Mouse (Mus musculus): ENCODE measurements at regions not wholly inside any gene's neighbourhood (a gene's known extent, or its start where the extent isn't known, plus 50 kb on each side); places are given as distances from the start of the nearest gene placed in this dataset.

DNA sequence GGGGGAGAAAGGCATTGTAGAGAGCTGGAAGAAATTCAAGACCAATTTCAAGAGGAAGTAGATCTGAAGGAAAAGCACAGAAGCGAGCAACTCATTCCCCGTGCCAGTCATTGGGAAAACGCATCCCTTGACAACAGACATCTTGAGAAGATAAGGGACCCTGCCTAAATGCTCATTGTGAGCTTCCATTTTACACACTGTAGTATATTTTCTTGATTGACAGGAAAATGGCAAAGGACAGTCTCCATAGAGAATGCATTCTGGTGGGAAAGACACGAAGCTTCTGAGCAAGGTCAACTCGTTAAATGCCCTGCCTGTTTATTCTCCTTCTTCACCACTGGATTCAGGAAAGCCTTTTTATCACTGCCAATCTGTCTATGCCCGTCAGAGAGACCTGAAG is 424.1 kb upstream of the Vwc2 start:
- Histone ChIP-seq H3K27me3 (no peaks in the 10 kb centered on the region), H3K9me3 (replicated peaks) (no peaks in the 10 kb centered on the region), H3K9ac (no peak overlapping the region), H3K36me3 (replicated peaks) (no peaks in the 10 kb centered on the region), H3K4me3 (replicated peaks) (no peak overlapping the region), H3K4me2 (no peak overlapping the region), H3K27ac (replicated peaks) (no peak overlapping the region), H3K4me1 (replicated peaks) (no peaks in the 10 kb centered on the region)
- ATAC-seq (ENCODE audit: insufficient read depth), result no peak
- 45% methylated on average over 6 of the region's 6 CpGs for WGBS (ENCODE audit: insufficient replicate concordance)

DNA sequence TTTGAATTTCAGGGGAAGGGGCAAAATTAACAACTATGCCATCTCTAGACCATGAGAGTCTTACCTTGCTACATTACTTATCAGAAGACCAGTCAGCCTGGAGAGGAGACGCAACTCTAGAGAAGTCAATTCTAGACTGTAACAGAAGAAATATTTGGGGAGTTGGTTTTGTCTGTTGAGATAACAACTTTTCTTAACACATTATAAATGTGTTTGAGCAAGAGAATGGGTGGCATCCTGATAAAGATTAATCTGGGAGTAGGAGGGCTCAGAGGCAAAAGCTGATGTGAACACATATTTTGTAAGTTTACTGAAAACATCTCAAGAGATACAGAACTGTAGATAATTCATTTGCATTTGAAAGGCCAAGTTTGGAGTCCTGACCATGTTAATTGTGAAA is 389.0 kb upstream of the Vwc2 start:
- WGBS (ENCODE audit: insufficient replicate concordance), result 67% methylated on average over 1 of the region's 1 CpGs
- Histone ChIP-seq H3K4me1 (replicated peaks) (no peaks in the 10 kb centered on the region), H3K4me3 (replicated peaks) (no peak overlapping the region), H3K27ac (replicated peaks) (no peak overlapping the region), H3K4me2 (no peak overlapping the region), H3K36me3 (replicated peaks) (no peaks in the 10 kb centered on the region), H3K27me3 (no peaks in the 10 kb centered on the region), H3K9me3 (replicated peaks) (no peaks in the 10 kb centered on the region), H3K9ac (no peak overlapping the region)
- no peak for ATAC-seq (ENCODE audit: insufficient read depth)

DNA sequence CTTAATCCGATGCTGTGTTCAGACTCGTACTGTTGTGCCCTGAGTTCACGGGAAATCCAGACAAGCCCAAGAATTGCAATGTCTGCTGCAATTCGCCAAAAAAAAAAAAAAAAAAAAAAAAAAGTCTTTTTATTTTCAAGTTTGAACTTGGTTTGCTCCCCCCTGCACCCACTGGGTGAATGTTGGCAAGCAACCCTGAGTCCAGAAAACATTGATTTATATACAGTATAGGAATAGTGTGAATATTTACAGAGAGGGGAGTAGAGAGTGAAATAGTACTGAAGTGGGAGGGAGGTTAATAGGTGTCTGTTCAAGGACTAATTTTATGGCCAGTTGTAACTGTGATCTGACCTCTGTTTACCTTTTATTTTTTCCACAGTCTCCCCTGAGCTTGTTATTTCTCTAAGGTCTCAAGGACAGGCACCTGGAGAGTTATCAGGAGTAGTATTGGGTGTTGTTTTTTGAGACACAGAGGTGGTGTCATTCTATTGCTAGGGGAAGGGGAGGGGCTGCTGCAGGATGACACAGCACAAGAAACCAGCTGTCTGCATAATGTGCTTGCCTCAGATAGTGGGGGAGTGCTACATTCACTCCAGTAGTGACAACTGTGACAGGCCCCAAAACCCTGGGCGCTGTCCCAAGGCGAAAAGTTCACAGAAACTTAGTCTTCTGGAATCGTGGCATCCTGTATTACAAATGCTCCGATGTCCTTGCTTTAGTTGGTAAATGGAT is 385.0 kb upstream of the Vwc2 start:
- ATAC-seq (ENCODE audit: insufficient read depth), result peak; percentile 99
- H3K27me3 ChIP-seq, result no peaks in the 10 kb centered on the region
- 57% methylated on average over 8 of the region's 8 CpGs for WGBS (ENCODE audit: insufficient replicate concordance)
- peak overlapping the region; percentile 57 for H3K27ac ChIP-seq (replicated peaks)
- no peaks in the 10 kb centered on the region for H3K4me1 ChIP-seq (replicated peaks)
- H3K4me3 ChIP-seq (replicated peaks), result no peak overlapping the region
- H3K9me3 ChIP-seq (replicated peaks), result no peaks in the 10 kb centered on the region
- no peak overlapping the region for H3K9ac ChIP-seq
- H3K4me2 ChIP-seq, result no peak overlapping the region
- H3K36me3 ChIP-seq (replicated peaks), result no peaks in the 10 kb centered on the region
